Mouse (Mus musculus): ENCODE results near the gene Zfp239.
"Not testable (repeated sequence)": the region's sequence is repeated elsewhere in the genome, so short reads cannot be mapped to it uniquely, and the experiment has no call there.

Zfp239 gene

GRCm38 (mm10) chr6:117861848-117862247, at the start of gene Zfp239:
TSS of gene Zfp239 (plus strand) at chr6:117862100.
- DNase-seq: no peak

GRCm38 (mm10) chr6:117814681-117815080, 47.2 kb upstream of the Zfp239 start:
- no peak for DNase-seq

DNA sequence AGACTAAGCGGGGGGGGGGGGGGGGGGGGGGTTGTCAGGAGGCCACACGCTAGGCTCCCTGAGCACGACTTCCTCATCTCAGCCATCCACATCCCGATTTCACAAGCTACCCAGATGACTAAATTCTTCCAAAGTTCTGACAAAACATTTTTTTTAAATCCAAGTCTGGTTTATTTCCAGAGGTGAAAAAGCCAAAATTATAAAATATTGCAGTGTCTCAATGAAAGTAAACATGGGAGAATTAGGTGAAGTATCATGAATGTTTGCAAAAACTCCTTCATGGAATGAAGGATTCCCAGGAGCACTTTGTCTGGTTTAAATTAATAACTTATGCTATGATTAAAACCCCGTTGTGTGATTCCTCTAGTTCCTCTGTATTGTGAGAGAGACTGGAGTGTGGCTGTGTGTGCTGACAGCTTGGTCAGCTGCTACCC, 44.8 kb upstream of the Zfp239 start:
- DNase-seq: no peak

GRCm38 (mm10) chr6:117820327-117820726, 41.6 kb upstream of the Zfp239 start:
- DNase-seq: no peak

- DNase-seq: peak; percentile 64
Observed at GRCm38 (mm10) chr6:117825369-117825768, 36.5 kb upstream of the Zfp239 start.

DNA sequence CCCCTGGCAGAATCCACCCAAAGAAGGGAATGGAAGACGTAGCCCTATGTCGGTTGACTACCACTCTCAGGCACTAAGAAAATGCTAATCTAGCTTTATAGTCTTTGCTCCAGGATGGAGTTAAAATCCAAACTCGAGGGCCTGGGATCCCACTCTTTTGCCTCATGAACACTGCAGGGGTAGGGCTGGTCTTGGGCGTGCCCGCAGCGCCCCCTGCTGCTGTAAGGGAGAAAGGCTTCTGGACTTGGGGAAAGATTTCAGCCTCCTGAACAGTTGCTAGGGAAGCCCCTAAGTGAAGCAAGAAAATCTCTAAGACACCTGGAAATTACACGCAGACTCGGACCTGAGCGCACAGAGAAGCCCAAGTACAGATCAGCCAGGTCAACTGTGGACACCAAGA, 33.6 kb upstream of the Zfp239 start:
- DNase-seq: peak; percentile 75

DNA sequence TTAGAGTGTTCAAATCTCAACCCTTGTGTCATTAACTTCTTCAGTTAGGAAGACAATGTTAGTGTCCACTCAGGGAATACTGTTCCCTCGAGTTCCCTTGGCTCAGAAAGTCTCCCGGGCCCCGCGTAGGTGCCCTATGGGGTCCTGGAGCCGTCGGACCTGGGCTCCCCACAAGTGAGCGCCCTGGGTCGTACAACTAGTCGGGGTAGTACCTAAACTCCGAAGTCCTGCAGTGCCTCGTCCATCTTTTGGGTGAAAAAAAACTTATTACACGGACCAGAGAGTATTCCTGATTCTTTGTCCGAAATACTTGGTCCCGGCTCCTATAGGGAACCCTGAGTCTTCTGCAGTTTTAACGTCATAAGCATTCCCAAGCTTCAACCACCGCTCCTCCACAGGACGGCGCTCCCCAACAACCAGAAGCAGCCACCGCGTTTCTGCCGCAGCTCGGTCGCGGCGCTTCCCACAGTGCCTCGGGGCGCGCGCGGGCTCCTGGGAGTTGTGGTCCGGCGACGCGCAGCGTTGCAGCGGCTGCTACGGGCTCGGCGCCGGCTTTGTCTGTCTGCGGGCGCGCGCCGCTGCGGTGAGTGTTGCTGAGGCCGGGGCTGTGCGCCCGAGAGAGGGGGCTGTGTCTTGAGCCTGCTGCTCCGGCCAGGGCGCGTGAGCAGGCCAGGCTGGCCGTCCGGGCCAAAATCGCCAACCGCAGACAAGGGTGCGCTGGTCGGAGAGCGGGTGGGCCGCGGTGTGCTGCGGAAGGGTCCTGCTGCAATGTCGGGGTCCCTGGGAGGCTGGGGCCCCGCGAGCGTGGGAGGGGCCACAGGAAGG, 21.0 kb upstream of the Zfp239 start, which contains the start of gene Zfp637:
Gene Zfp637 (plus strand): TSS at position 495 of the 825 bp plus-strand sequence.
- DNase-seq: peak; percentile 95

- DNase-seq: no peak
Observed at GRCm38 (mm10) chr6:117841511-117841955, 20.4 kb upstream of the Zfp239 start.

DNA sequence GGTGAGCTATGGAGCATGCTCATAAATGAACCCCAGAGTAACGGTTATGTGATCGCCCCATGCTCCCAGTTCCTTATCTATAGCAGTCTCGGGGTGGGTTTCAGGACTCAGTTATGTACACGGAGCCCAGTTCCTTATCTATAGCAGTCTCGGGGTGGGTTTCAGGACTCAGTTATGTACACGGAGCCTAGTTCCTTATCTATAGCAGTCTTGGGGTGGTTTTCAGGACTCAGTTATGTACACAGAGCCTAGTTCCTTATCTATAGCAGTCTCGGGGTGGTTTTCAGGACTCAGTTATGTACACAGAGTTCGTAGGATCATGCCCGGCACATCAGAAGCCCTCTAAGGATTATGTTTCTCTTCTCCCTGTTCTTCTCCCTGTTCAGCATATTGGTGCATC, 17.3 kb upstream of the Zfp239 start:
- DNase-seq: no peak

- not testable (repeated sequence) for DNase-seq
Observed at GRCm38 (mm10) chr6:117846671-117847070, 15.2 kb upstream of the Zfp239 start.

DNA sequence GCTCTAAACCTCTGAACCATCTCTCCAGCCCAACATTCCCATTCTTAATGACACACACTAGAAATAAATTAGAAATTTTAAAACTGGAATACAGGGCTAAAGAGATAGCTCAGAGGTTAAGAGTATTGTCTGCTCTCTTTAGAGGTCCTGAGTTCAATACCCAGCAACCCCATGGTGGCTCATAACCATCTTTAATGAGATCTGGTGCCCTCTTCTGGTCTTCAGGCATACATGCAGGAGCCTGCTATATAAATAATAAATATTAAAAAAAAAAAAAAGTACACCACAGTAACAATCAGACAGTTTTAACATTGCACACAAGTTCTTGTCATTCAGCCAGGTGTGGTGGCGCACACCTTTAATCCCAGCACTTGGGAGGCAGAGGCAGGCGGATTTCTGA, 14.1 kb upstream of the Zfp239 start:
- DNase-seq: no peak

DNA sequence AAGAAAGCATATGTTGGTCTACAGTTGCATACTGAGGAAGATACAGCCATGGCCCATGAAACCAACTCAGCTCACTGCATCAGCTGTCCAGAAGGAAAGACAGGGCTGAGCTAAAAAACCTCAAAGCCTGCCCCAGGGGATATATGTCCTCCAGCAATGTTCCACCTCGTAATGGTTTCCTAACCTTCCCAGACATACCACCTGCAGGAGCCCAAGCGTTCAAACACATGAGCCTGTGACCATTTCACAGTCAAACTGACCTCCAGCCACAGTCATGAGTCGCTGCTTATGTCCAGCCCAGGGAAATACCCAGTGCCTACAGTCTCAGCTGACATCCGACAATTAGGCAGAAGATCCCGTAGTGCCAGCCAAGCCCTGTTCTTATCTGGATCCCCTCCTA, 13.3 kb upstream of the Zfp239 start:
- DNase-seq: no peak

DNA sequence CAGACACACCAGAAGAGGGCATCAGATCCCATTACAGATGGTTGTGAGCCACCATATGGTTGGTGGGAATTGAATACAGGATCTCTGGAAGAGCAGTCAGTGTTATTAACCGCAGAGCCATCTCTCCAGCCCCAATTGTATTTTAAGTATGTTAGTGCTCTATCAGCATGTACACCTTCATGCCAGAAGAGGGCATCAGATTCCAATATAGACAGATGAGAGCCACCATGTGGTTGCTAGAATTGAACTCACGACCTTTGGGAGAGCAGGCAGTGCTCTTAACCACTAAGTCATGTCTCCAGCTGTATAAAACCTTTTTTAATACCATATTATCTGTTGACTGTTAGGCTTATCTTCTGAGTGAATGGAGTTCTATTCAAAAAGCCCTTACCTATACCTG, 10.2 kb upstream of the Zfp239 start:
- DNase-seq: no peak

- no peak for DNase-seq
Observed at GRCm38 (mm10) chr6:117857990-117858389, 3.9 kb upstream of the Zfp239 start.

DNA sequence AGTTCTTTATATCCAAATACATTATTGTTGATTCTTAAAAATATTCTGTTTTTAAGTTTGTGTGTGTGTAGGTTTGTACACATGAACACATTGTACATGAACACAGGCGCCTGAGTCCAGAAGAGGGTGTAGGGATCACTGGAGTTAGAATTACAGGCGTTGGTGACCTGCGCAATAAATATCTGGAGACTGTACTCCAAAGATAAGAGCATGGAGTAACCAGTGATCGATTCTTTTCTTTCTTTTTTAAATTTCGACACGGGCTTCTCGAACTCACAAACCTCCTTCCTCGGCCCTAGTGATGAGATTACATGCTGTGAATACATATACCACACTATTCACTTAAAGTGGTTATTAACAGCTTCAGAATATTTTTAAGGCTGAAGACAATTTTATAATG, 565 bp downstream of the Zfp239 start:
- DNase-seq: no peak

- DNase-seq: peak; percentile 70
Observed at GRCm38 (mm10) chr6:117862899-117863620, 1.2 kb downstream of the Zfp239 start.

- DNase-seq: no peak
Observed at GRCm38 (mm10) chr6:117863751-117864150, 1.9 kb downstream of the Zfp239 start.

DNA sequence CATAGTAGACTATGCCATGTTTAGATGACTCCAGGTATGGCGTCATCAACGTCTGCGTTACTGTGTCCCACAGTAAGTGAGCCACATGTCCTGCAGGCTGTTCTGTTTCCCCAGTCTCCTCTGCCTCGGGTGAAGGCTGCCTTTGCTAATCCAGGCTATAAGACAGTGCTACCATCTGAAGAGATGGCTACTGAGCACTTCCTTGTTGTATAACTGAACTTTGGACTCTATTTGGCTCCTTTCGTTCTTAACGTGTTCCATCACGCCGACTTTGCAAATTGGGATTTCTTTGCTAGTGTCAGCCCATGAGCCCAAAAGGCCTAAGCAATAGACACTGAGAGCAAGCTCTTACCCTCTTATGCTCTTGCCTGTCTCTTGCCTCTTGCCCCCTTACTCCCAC, 6.3 kb downstream of the Zfp239 start:
- DNase-seq: no peak

DNA sequence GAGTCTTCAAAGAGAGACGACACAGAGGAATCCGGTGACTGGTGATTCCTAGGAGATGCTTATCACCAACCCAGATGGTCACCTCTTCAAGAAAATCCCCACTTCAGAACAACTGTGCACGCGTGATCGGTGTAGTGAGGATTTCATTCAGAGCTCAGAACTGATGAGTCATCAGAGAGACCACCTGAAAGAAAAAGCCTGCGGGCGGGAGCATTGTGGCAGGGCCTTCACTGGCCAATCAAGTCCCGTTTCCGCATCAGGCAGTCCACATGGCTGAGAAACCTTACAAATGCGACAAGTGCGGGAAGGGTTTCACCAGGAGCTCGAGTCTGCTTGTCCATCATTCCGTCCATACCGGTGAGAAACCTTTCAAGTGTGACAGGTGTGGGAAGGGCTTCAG, 9.1 kb downstream of the Zfp239 start:
- no peak for DNase-seq

GRCm38 (mm10) chr6:117873450-117873849, 11.6 kb downstream of the Zfp239 start:
- DNase-seq: not testable (repeated sequence)

DNA sequence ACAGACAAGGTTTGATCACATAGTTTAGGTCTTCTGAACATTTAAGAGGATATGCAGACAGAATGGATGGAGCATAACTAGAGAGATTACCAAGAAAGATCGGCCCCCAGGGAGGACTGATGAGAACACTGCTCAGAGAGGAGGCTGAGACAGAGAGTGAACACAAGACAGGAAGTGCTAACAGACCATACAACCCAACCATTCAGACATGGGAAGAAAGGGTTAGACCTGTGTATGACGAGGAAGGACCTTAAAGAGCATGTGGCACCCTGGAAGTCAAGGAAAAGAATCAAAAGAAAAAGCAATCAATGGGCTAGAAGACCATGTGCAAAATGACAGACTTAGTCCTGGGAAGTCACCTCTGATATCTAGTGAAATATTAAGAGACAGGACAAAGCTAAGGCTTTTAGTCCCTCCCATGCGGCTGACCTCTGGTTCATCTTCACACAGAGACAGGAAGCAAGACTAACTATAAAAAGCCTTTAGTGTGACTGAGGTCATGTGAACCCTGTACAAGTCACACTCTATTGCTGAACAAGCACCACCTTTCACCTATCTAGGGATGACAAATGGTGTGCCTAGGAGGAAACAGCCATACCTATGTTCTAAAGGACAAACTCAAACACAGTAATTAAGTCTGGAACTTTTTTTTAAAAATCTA, 12.9 kb downstream of the Zfp239 start:
- DNase-seq: no peak

GRCm38 (mm10) chr6:117878700-117879407, 17.0 kb downstream of the Zfp239 start:
- peak; percentile 75 for DNase-seq

Measured in right cerebral cortex, postnatal 14 days (tissue).